Mouse (Mus musculus): ENCODE results near the gene Csrp1. TPM values are rescaled to one million over a fixed set of nuclear protein-coding genes. Genes with fewer than 3 reads are reported as not detected.
A peak's percentile ranks its signal among the peaks of the same experiment; 100 is the strongest.

The Csrp1 gene
- polyA plus RNA-seq, 1 experiment from 2014 or later: 17.7 TPM

DNA sequence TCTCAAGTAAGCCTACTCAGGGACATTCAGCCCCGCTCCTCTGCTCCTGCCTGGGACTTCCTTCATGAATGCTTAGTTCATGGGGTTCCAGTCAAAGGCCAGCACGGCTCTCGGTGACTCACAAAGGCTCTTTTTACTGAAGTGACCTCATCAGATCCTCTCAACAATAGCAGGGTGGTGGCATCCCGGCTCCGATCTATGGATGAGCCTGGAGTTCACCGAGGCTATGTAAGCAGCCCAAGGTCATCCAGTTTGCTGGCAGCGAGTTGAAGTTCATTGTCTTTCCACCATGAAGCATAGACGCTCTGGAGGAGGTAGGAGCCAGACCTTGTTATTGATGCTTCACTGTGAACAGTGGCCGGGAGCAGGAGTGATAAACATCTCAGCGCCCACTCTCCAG, 63.0 kb downstream of the Csrp1 start:
- Histone ChIP-seq H3K36me3 (no peaks in the 10 kb centered on the region), H3K4me3 (no peak overlapping the region), H3K27ac (replicated peaks) (no peak overlapping the region), H3K27me3 (no peaks in the 10 kb centered on the region), H3K4me2 (replicated peaks) (no peak overlapping the region), H3K9me3 (no peaks in the 10 kb centered on the region), H3K4me1 (0 out of 2 replicates have a peak, but pooled peaks cover 5% of the 10 kb centered on the region), H3K9ac (replicated peaks) (no peak overlapping the region)
- ATAC-seq (replicated peaks): no peak
- WGBS: 37% methylated on average over 10 of the region's 10 CpGs

DNA sequence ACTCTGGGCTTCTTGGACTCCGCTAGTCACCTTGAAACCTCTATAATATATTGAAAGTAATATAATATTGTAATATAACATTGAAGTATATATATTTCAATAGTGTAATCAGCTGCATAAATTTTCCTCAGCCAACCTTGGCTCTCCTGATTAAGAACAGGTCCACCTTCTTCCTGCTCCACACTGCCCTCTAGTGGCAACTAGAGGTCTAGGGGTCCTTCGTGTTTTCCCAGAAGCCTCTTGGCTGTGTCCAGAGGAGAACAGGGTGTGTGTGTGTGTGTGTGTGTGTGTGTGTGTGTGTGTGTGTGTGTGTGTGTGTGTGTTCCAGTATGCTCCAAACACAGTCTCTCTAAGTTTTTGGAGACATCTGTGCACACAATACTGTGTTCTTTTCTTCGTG, 67.9 kb downstream of the Csrp1 start:
- Histone ChIP-seq H3K9ac (replicated peaks) (no peak overlapping the region), H3K27me3 (no peaks in the 10 kb centered on the region), H3K27ac (replicated peaks) (no peak overlapping the region), H3K9me3 (no peaks in the 10 kb centered on the region), H3K4me1 (no peaks in the 10 kb centered on the region), H3K36me3 (no peaks in the 10 kb centered on the region), H3K4me2 (replicated peaks) (no peak overlapping the region), H3K4me3 (no peak overlapping the region)
- ATAC-seq (replicated peaks): no peak
- 42% methylated on average over 3 of the region's 3 CpGs for WGBS

DNA sequence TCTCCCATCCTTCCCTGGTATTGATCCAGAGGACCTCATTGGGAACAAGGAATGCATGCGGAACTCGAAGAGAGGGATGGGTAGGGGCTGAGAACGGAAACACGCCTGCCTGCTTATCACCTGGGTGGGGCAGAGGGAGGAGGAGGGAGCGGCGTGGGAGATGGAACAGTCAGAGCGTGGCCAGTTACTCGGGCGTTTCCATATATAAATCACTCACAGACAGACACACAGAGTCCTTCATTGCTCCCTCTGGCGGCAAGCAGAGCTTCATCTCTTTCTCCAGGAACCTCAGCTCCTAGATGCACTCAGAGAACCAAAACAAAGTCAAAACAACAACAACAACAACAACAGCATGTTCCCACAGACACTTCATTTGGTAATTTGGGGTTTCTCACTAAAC, 68.8 kb downstream of the Csrp1 start:
- H3K27me3 ChIP-seq: 0 out of 2 replicates have a peak, but pooled peaks cover 3% of the 10 kb centered on the region
- ATAC-seq (replicated peaks): no peak
- H3K4me2 ChIP-seq (replicated peaks): no peak overlapping the region
- H3K27ac ChIP-seq (replicated peaks): no peak overlapping the region
- no peak overlapping the region for H3K4me3 ChIP-seq
- peaks cover 4% of the 10 kb centered on the region for H3K4me1 ChIP-seq
- WGBS: 44% methylated on average over 10 of the region's 10 CpGs
- no peaks in the 10 kb centered on the region for H3K36me3 ChIP-seq
- no peak overlapping the region for H3K9ac ChIP-seq (replicated peaks)
- H3K9me3 ChIP-seq: no peaks in the 10 kb centered on the region

DNA sequence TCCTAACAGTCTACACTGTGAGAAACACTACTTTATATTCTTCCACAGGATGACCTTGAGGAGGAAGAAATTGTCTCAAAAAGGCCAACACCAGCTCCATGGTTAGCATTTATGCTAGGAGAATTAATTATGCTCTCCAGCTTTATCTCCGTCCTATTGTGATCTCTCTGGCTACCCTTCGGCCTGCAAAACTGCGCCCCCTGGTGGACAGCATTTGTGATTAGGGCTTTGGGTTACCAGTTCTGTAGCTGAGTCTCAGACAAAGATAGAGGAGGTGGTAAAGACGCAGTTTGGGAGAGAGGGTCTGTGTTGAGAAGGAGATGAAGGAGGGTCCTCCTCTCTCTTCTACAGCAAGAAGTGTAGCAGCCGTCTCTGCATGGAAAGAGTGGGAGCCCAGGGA, 70.0 kb downstream of the Csrp1 start:
- Histone ChIP-seq H3K4me1 (peaks cover 8% of the 10 kb centered on the region), H3K9ac (replicated peaks) (no peak overlapping the region), H3K4me3 (no peak overlapping the region), H3K36me3 (no peaks in the 10 kb centered on the region), H3K4me2 (replicated peaks) (no peak overlapping the region), H3K27ac (replicated peaks) (no peak overlapping the region), H3K9me3 (no peaks in the 10 kb centered on the region), H3K27me3 (0 out of 2 replicates have a peak, but pooled peaks cover 5% of the 10 kb centered on the region)
- peak; percentile 60 for ATAC-seq (replicated peaks)
- WGBS: 12% methylated on average over 5 of the region's 5 CpGs

DNA sequence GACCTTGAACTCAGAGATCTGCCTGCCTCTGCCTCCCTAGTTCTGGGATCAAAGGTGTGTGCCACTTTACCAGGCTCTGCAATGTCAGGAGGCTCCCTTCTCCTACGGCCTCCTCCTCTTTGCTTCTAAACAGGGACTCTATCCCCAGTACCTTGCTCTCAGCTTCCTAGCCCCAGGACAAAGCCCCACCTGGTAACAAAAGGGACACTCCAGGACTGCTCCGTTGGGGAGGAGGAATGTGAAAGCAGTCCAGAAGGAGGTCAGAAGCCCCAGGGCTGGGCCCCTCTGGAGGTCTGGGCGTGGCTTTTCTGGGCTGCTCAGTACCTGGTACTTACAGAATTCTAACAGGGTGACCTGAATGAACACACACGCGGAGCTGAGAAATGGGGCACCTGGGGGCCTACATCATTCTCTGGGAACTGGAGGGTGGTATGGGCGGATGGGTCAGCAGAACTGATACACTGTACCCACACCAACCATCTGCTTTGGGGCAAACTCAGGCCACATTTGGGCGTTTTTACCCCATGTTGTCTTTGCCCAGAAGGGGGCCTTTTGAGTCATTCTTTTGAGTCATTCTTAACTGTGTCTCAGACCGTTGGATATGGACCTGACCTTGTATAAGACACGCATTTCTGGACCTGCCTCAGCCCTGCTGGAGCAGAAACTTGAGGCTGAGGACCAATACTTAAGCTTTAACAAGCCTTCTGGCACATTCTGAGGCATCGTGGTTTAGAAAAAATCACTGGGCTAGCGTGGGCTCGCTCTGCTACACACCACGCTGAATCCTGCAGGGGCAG, 72.5 kb downstream of the Csrp1 start:
- Histone ChIP-seq H3K36me3 (no peaks in the 10 kb centered on the region), H3K4me1 (peaks cover 8% of the 10 kb centered on the region), H3K27me3 (0 out of 2 replicates have a peak, but pooled peaks cover 5% of the 10 kb centered on the region), H3K9ac (replicated peaks) (no peak overlapping the region), H3K4me2 (replicated peaks) (no peak overlapping the region), H3K27ac (replicated peaks) (no peak overlapping the region), H3K9me3 (no peaks in the 10 kb centered on the region), H3K4me3 (no peak overlapping the region)
- no peak for ATAC-seq (replicated peaks)
- 65% methylated on average over 13 of the region's 13 CpGs for WGBS

DNA sequence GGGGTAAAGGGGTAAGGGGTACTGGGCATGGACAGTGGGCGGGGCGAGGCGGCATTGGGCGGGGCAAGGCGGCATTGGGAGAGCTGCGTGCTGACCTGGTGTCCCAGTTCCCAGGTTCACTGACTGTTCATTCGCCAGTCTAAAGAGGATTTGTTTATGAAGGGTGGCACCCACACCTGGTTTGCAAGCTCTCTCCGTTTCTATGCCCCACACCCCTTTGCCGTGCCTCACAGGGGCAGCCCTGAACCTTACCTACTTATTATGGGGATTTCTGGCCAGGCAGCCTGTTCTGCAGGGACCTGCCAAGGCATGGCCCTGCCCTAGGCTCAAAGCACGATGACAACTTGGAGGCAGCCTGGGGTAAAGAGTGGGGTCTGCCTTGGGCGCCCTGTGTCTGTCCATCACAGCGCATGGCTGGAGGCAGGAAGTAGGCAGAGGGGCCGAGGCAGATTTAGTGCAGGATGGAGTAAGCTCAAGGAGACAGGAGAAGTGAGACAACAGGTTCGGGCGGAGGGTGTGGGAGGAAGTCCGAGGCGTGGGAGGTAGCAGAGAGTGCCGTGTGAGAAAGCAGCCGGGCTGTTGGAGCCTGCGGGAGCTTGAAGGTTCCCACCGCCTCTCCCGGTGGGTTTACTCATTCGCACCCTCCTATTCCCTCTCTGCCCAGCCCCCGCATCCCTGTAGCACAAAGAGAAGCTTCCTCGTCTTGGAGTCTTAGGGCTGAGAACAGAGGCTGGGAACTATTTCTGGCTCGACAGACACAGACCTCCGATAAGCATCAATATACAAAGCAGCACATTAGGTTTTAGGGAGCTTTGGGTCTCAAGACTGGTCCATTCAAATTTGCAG, 73.7 kb downstream of the Csrp1 start:
- WGBS: 16% methylated on average over 27 of the region's 27 CpGs
- H3K4me3 ChIP-seq: peak overlapping the region; percentile 26
- H3K36me3 ChIP-seq: no peaks in the 10 kb centered on the region
- peak; percentile 14; the same call in 1 of the 2 replicates for ATAC-seq (replicated peaks)
- H3K9ac ChIP-seq (replicated peaks): peak overlapping the region; percentile 13
- 0 out of 2 replicates have a peak, but pooled peaks cover 5% of the 10 kb centered on the region for H3K27me3 ChIP-seq
- peak overlapping the region; percentile 42 for H3K4me2 ChIP-seq (replicated peaks)
- H3K27ac ChIP-seq (replicated peaks): no peak overlapping the region
- H3K4me1 ChIP-seq: peaks cover 8% of the 10 kb centered on the region
- H3K9me3 ChIP-seq: no peaks in the 10 kb centered on the region

DNA sequence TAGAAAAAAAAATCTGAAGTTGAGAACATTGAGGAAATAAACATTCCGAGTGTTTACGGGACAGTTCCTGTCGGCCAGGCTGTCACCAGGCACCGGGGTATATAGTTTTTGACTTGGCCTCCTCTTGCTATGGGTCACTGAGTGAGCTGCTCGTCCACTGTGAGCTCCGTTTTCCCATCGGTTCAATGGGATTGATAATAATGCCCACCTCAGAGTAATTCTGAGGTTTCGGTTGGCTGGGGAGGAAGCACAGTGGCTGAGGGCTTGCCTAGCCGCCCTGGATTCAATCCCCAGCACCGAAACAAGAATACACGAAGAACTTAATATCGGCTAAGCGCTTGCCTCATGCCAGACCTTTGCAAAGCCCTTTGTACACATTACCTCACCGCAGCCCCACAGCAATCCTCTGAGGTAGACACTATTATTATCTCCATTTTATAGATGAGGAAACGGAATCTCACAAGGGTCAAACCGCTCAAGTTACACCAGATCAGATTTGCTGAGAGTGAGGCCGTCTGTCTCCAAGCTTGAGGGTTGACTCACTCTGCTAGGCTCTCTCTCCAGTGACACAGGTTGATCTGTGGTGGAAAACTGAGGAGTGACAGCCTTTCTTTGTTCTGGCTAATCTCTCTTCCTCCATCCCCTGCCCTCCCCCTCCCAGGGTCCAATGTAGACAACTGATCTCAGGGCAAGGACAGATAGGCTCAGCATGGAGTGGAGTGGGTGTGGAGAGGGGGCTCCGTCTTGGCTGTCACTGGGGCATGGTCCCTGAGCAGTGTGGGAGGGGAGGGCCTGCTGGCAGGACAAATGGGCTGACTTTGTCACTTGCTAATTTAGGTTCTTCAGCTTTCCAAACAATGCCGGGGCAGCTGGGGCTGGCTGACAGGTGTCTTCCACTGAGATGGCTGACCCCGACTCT, 74.6 kb downstream of the Csrp1 start:
- Histone ChIP-seq H3K36me3 (no peaks in the 10 kb centered on the region), H3K9me3 (no peaks in the 10 kb centered on the region), H3K27ac (replicated peaks) (no peak overlapping the region), H3K4me2 (replicated peaks) (peak overlapping the region; percentile 42), H3K4me3 (no peak overlapping the region), H3K9ac (replicated peaks) (no peak overlapping the region), H3K27me3 (0 out of 2 replicates have a peak, but pooled peaks cover 5% of the 10 kb centered on the region), H3K4me1 (peaks cover 8% of the 10 kb centered on the region)
- 51% methylated on average over 20 of the region's 20 CpGs for WGBS
- ATAC-seq (replicated peaks): no peak

DNA sequence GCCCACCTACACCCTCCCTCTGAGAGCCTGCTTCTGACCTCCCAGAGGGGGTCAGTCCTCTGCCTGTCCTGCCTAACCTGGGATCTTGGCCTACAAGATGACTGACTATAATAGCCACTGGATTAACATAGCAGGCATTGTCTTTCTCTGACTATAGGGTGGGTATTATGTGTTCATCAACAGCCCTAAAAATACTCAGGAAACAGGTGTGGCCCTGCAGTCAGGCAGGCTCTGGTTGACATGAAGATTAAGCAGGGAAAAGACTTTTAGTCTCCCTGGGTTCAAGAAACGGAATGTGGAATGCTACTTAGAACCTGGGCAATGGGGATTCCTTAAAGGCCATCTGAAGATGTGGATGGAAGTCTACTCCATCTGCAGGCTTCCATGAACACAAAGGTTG, 78.6 kb downstream of the Csrp1 start:
- Histone ChIP-seq H3K4me1 (peaks cover 10% of the 10 kb centered on the region), H3K9ac (replicated peaks) (no peak overlapping the region), H3K9me3 (no peaks in the 10 kb centered on the region), H3K36me3 (no peaks in the 10 kb centered on the region), H3K4me2 (replicated peaks) (no peak overlapping the region), H3K4me3 (no peak overlapping the region), H3K27me3 (0 out of 2 replicates have a peak, but pooled peaks cover 4% of the 10 kb centered on the region), H3K27ac (replicated peaks) (no peak overlapping the region)
- no peak for ATAC-seq (replicated peaks)
- 83% methylated on average over 1 of the region's 1 CpGs for WGBS

DNA sequence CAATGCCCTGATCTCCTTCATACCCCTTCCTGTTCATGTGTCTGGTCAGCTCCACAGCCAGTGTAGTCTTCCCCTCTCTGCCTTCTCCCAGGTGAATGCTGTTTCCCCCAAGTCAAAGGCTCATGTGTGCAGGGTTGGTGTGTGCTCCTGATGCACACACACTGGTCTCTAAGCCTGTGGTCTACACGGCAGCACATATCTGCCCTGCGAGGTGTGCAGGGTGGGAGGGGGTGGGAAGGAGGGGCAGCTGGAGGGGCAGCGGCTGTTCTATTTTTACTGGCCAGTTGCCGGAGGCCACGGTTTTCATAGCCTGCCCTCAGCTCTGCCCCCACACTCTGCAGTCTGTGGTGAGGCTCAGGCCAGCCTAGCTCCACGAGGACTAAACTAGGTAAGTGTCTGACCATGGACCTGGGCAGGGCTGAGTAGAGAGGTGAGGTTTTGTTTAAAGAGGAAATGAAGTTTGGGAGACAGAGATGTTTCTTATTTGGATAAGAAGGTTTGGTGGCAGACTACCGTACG, 79.3 kb downstream of the Csrp1 start:
- Histone ChIP-seq H3K4me2 (replicated peaks) (no peak overlapping the region), H3K9ac (replicated peaks) (no peak overlapping the region), H3K36me3 (no peaks in the 10 kb centered on the region), H3K4me1 (peaks cover 5% of the 10 kb centered on the region; the same call in 1 of the 2 replicates), H3K4me3 (no peak overlapping the region), H3K27me3 (no peaks in the 10 kb centered on the region), H3K27ac (replicated peaks) (no peak overlapping the region), H3K9me3 (no peaks in the 10 kb centered on the region)
- no peak for ATAC-seq (replicated peaks)
- 75% methylated on average over 8 of the region's 8 CpGs for WGBS

DNA sequence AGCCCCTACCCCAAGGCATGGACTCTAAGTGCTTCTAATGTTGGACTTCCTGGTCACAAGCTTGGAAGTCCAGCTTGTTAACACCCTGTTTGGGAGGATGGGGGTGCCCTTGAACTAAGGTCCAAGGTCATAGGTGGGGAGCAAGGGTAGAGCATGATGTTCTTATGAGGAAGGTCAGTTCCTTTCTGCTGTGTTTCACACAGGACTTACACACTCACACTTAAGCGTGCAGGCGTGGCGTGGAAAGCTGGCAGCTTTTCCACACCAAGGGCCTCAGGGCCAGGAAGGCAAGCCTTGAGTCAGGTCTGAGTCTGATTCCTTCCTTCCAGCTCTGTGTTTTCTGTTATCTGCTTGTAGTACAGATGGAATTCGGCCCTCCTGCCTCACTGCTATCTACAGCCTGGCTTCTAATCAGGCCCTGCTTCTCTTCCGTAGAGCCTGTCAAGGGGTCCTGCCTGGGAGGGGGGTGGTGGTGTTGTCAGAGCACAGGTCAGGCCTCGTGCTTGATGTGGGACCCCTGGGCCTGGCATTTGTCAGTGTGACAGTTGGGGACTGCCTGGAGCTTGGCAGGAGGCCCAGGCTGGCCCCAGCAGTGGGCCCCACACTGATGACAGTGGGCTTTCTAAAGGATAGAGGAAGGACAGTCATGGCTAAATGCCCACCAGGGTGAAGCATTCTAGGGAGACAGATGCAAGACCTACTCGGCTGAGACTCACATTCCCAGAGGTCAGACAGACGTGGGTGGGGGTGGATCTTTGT, 80.5 kb downstream of the Csrp1 start:
- Histone ChIP-seq H3K4me3 (no peak overlapping the region), H3K4me2 (replicated peaks) (no peak overlapping the region), H3K4me1 (peaks cover 5% of the 10 kb centered on the region; the same call in 1 of the 2 replicates), H3K27ac (replicated peaks) (no peak overlapping the region), H3K9me3 (no peaks in the 10 kb centered on the region), H3K9ac (replicated peaks) (no peak overlapping the region), H3K36me3 (no peaks in the 10 kb centered on the region), H3K27me3 (no peaks in the 10 kb centered on the region)
- WGBS: 45% methylated on average over 8 of the region's 8 CpGs
- no peak for ATAC-seq (replicated peaks)
